Mouse (Mus musculus) ovary, postnatal 10 days (tissue): ENCODE results near the gene Anks1b.
"Not testable (repeated sequence)": the region's sequence is repeated elsewhere in the genome, so short reads cannot be mapped to it uniquely, and the experiment has no call there.

ENCODE experiments used
- DNase-seq: peaks from one replicate; pipeline ENCODE4 v3.0.0; 2022; ENCODE audit warnings: low spot score

Gene Anks1b

GRCm38 (mm10) chr10:90576191-90577098, 703.1 kb downstream of the Anks1b start:
- DNase-seq = no peak

GRCm38 (mm10) chr10:90577099-90577461, 703.8 kb downstream of the Anks1b start:
- DNase-seq = no peak

- no peak for DNase-seq
Measured at GRCm38 (mm10) chr10:90577777-90578176, 704.5 kb downstream of the Anks1b start.

- no peak for DNase-seq
Measured at GRCm38 (mm10) chr10:90579970-90580369, 706.7 kb downstream of the Anks1b start.

- DNase-seq = no peak
Measured at GRCm38 (mm10) chr10:90584052-90584451, 710.7 kb downstream of the Anks1b start.

- DNase-seq = no peak
Measured at GRCm38 (mm10) chr10:90596142-90596541, 722.8 kb downstream of the Anks1b start.

GRCm38 (mm10) chr10:90596576-90596975, 723.3 kb downstream of the Anks1b start:
- no peak for DNase-seq

- DNase-seq = no peak
Measured at GRCm38 (mm10) chr10:90599149-90599548, 725.8 kb downstream of the Anks1b start.

- DNase-seq = no peak
Measured at GRCm38 (mm10) chr10:90599726-90600531, 726.6 kb downstream of the Anks1b start.

- no peak for DNase-seq
Measured at GRCm38 (mm10) chr10:90607586-90607985, 734.3 kb downstream of the Anks1b start.

- no peak for DNase-seq
Measured at GRCm38 (mm10) chr10:90609437-90609836, 736.1 kb downstream of the Anks1b start.

GRCm38 (mm10) chr10:90613051-90613450, 739.7 kb downstream of the Anks1b start:
- no peak for DNase-seq

GRCm38 (mm10) chr10:90615196-90615595, 741.9 kb downstream of the Anks1b start:
- DNase-seq = no peak

GRCm38 (mm10) chr10:90616622-90617021, 743.3 kb downstream of the Anks1b start:
- no peak for DNase-seq

GRCm38 (mm10) chr10:90617664-90618296, 744.5 kb downstream of the Anks1b start:
- no peak for DNase-seq

GRCm38 (mm10) chr10:90627532-90627931, 754.2 kb downstream of the Anks1b start:
- no peak for DNase-seq

GRCm38 (mm10) chr10:90630099-90630698, 756.9 kb downstream of the Anks1b start:
- no peak for DNase-seq

- not testable (repeated sequence) for DNase-seq
Measured at GRCm38 (mm10) chr10:90630794-90631193, 757.5 kb downstream of the Anks1b start.

GRCm38 (mm10) chr10:90637352-90637751, 764.0 kb downstream of the Anks1b start:
- no peak for DNase-seq

- DNase-seq = no peak
Measured at GRCm38 (mm10) chr10:90649681-90650080, 776.4 kb downstream of the Anks1b start.

GRCm38 (mm10) chr10:90657416-90658120, 784.3 kb downstream of the Anks1b start:
- no peak for DNase-seq
